Mouse (Mus musculus): ENCODE data around the gene Smtn.

Smtn gene

DNA sequence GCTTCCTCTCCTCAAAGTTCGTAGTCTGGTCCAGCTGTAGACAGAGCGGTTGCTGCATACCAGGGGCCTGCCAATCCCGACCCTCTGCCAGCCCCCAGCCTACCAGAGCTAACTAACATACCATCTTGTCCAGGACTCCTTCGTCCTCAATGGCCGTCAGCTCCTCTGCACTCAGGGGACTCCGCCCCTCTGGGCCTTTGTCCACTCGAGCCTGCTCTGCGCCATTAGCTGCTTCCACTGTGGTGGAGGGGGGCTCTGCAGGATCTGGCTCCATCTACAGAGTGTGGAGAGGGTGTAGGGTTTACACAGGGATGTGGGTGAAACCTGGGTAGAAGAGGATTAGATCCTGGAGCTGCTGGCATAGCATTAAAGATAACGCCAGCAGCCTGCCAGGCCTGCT is 14.2 kb downstream of the Smtn start:
- no peak for DNase-seq

DNA sequence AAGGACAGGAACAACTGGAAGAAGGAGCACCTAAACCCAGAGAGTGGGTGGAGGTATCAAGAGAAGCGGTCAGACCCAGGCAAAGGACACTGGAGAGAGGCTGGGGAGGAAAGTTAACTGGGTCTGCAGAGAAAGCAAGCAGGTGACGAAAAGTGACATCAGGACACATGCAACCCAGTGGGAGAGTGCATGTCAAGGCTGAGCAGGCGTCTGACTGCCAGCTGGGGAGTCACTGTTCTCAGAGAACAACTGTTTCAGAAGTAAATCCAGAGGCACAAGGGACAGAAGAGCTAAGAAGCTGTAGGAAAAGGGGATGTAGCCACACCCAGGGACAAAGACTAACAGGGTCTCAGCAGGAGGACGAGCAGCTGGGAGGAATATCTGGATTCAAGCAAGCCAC is 14.9 kb downstream of the Smtn start:
- no peak for DNase-seq

DNA sequence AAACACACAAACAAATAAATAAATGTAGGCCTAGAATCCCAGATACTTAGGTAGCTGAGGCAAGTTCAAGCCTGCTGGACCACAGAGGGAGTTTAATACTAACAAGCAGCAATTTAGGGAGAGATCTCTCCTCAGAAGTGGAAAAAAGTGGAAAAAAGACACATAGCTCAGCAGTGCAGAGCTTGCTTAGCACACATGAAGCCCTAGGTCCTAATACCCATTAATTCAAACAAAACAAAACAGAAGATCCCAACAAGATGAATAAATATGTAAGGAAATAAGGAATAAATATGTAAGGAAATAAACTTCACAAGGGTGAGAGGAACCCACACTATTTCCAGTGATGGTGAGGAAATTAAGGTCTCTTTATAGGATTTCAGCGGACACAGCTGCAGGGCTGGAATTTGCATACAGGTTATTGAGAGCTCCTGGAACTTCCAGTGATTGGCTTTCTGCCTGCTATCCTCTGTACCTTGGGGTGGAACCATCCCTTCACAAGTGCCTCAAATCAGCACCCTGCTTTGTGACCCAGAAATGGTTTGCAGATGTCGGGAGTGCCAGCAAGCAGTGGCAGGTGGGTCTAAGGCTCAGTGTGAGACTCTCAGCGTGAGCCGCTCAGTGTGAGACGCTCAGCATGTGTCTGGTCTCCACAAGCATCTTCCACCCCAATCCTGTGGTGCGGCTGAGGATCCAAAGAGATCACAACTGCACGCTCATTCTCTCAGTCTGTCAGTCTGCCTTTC is 16.4 kb downstream of the Smtn start:
- DNase-seq, result no peak

DNA sequence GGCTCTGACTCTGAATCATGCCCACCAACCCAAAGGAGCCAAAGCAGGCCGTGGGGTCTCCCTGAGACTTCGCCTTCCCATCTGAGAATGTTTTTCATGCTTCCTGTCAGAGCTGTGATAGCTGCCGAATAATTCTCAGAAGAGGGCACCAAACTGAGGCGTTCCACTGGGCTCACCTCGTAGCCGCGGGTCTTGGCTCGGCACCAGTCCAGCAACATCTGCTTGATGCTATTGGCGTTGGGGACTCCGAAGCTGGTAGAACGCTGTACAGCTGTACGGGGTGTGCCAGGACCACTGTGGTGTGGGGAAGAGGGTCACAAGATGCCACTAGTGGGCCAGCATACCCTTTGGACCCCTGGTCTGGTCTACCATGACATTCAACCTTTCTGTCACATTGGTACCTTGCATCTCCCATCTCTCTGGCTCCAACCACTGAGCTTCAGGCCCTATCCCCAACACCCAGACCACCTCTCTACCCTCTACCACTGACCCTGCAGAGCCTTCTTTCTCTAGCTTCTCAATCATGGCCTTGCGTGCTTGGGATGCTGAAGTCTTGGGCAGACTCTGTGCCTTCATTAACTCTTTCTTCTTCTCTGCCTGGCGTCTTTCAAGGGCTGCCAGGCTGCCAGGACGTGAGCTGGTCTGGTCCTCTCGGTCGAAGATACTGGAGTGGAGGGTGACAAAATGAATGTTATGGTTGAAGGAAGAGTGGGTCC is 18.0 kb downstream of the Smtn start:
- DNase-seq, result no peak

DNA sequence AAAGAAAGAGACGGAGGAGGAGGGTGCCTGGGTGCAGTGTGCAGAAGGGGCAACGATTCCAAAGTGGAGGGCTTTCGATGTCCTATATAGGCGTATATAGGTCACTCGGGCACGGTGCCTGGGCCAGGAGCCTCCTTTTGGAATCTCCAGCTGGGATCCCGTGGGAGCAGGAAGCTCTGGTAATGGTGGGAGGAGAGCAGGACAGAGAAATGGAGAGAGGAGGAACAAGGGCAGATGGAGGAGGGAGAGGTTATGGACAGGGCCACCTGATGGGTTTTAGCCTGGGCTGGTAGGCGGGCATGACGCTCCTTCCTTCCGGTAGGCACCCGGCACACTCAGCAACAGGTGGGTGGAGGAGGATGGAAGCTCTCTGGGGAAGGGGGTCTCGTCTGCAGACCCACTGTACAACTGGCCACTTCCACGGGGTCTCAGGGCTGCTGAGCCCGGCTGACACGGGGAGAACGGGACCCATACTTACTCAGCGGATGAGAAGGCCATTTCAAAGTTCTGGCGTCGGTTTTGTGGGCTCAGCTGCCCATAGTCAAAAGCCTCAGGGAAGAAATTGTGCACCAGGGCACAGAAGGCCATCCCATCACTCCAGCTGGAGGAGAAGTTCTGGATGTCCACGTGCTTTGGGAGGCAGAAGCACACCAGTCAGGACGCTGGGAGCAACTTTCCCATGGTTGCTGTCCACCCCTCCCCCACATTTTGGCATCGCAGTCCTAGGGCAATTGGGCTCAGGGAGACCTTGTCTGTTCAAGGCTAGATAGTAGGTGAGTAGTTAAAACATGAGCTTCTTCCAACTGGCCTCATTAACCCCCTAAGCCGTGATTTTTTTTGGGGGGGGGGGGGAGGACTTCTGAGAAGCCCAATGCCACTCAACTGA is 18.8 kb downstream of the Smtn start:
- DNase-seq, result no peak

DNA sequence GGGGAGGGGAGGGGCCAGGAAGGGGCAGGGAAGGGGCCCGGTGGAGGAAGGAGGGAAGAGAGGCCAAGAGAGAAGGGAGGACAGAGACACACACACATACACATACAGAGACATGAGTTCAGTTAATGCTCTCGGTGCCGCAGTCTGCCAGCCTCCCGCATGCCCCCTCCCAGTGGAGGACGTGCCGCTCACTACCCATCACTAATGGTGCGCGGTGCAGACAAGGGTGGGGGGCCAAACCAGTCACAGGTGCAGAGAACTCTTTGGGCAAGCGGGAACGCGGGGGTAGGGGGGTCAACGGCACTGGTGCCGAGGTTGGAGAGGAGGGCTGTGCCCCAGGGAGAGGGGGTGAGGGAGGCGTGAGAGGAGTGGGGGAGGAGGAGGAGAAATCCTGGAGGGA is 19.5 kb downstream of the Smtn start:
- no peak for DNase-seq

DNA sequence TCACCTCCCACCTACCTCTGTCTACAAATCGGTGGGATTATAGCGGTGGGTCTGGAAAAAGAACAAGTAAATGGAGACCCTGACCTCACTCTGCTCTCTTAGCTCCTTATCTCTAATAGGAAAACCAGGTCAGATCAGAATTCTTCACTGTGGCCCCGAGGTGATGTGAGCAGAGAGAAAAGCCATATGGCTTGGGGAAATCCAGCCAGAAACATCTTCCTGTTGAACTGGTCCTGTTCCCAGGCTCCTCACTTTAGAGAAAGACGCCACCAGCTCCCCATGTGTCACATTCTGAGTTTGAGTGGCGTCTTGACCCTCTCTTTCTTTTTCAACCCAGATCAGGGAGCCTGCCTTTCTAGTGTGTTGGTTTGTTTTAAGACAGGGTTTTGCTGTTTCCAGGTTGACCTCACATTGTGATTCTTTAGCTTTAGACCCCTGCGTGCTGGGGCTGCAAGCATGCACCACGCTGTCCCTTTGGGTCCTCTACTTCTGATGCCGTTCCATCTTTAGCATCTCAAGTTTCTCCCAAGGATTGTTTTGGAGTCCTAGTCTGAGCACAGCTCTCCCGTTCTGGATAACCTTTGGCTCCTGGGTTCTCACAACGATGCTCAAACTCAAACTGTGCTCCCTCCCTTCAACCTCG is 20.5 kb downstream of the Smtn start:
- no peak for DNase-seq

DNA sequence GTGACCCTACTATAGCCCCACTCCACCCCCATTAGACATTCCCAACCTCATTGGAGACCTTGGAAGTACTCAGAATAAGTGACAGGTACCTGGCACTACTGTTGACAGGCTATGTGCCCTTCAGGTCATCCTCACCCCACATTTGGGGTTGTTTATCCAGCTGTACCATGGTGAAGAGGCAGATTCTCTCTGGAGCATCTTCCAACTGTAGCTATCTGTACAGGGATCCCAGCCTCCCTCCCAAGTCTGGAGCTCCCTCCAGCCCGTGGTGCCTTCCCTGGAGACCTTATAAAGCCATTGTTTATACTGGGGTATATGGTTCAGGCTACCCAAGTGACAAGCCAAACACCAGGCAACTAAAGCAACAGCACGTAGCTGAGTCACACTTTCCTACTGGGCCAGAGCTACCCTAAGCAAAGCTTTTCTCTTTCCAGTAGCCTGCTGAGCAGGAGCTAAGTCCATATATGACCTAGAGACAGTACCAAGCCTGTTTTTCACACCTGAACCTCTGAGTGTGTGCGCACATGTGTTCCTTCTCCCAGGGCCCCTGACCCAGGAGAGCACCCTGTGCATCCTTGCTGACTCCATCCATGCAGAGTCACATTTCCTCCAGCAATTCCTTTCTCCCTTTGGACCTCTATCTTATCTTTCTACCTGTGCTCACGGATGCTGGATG is 21.2 kb downstream of the Smtn start:
- no peak for DNase-seq

DNA sequence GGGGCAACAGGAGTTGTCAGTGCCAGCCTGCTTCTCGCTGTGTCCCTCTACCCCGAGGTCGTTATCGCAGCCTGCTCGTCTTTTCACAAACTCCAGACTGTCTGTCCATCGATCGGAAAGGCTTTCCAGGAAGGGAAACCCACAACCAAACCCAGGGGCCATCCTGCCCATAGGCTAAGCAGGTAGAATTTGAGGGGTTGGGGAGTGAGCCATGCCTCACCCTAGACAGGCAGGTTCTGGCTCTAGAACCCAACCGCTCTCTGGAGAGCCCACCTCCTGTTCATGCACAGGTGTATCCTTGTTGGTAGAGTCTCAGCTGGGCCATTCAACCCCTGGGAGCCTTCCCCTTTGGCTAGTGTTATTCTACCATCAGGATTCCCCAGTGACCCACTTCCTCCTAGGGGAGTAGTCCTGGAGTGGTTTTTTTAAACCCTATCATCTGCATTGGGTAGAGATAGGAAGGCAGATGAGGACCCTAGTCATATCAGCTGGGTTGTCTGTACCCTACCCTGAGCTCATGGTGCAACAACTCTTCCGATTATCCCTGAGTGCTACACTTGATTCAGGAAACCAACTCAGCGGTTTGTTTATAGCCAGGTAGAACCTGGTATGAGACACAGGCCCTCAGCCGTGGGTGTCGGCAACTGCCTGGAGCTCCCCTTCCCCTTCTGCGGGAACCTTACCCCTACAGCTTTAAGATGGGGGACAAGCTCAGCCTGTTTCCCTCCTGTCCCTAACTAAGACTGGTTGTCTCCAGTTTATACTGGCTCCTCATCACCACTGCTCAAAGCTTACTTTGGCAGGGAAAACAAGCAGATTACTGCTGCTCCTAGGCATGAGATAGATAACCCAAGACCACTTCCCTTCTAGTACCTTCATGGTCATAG is 22.3 kb downstream of the Smtn start:
- DNase-seq, result no peak

DNA sequence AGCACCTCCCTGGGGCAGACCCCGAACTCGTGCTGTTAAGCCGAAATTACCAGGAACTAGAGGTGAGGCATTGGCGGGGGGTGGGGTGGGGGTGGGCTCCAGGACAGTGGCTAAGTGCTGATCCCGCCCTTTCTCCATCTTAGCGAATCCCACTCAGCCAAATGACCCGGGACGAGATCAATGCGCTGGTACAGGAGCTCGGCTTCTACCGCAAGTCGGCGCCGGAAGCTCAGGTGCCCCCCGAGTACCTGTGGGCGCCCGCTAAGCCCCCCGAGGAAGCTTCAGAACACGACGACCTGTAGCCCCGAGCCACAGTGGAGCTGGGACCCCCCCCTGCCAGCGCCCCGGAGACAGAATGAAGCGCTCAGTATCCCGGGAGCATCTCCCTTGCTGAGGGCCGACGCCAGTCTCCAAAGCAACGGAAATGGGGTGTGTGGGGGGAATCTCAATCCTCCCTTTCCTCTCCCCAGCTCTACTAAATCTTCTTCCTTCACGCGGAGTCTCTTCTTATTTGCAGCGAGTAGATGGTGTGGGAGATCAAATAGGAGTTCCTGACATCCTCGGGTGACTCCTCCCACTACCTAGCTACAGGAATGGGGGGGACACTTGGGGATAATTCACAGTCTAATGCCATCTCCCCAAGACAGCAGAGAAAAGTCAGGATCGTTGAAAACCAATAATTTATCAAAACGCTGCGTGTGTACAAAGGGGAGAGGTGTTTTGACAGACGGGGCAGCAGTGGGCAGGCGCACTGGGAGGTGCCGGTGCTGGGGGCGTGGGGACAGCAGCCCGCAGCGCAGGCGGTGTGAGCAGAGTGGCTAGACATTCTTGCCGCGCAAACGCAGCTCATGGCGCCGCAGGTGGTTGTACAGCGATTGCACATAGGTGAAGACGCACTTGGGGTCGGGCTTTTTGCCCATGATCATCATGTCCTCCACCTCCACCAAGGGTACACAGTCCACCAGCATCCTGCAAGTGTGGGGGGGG is 23.3 kb downstream of the Smtn start:
- peak; percentile 20 to 34 for DNase-seq

DNA sequence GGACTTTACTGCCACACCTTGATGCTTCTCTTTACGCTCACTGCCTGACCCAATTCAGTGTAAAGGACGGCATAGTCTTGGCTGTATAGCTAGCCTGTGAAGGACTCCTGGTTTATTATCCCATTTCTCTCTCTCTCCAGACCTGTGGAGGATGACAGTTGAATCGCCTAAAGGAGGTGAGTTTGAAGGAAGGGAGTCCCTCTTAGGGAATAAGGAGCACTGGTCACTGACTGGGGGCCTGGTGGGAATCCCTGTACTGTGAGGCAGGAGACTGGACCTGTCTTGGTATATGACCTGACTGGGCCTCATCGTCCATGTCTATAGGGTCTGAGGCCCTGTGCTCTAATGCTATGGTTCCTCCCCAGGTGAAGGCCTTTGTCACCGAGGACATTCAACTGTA is 24.3 kb downstream of the Smtn start:
- DNase-seq, result no peak

DNA sequence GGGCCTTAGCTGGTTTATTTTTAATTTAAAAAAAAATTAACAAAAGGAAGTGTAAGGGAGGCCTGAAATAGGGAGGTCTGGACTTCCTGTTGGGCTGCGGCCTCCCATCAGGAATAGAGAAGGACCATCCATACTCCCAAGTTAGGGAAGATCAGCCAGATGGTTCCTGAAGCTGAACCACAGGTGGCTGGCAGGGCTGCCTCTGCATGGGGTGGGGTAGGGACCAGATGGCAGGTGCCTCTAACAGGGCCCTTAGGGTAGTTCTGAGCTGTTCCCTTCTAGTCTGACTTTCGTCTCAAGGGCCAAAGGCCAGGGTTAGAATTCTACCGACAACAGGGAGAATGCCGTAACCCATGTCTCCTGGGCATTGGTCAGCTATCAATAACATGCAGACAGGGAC is 24.8 kb downstream of the Smtn start:
- no peak for DNase-seq

DNA sequence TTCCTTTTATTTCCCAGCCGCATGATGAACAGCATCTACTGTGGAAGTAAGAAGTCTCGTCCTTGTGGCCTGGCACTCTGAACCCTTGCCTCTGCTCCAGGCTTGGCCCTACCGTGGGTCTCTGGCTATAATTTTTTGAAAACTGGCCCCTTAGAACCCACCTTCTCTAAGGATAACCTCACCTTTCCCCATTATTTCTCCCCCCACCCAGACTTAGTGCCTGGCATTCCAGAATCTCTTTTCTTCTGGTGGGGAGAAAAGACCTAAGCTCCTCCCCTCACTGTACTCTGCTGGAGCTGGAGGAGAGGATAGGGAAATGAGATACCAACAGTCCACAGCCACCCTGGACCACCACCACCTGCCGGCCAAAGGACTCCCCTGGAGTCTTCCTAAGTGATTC is 25.2 kb downstream of the Smtn start:
- DNase-seq, result no peak

DNA sequence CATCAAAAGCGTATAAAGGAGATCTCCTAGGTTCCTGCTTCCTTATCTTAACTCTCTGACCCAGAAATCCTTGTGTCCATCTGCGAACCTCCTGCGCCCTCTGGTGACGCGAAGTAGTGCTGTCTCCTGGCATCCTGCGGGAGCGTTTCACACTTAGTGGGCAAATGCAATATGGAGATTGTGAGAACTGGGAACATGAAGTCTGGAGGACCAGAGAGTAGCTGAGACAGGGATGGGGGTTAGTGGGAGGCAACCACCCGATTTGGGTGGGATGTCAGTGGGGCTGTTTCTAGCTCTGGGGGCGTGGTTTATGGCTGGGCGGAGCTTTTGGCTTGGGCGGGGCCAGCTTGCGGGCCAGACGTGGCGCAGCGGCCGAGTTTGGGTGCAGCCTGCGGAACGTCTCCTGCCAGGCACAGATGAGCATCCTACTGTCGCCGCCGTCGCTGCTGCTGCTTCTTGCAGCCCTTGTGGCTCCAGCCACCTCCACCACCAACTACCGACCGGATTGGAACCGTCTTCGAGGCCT is 25.8 kb downstream of the Smtn start, which contains the start of gene Selenom:
Gene Selenom, plus strand, starts transcription at position 156 of the 526 bp plus-strand sequence.
- DNase-seq, result peak; percentile 80 to 81

DNA sequence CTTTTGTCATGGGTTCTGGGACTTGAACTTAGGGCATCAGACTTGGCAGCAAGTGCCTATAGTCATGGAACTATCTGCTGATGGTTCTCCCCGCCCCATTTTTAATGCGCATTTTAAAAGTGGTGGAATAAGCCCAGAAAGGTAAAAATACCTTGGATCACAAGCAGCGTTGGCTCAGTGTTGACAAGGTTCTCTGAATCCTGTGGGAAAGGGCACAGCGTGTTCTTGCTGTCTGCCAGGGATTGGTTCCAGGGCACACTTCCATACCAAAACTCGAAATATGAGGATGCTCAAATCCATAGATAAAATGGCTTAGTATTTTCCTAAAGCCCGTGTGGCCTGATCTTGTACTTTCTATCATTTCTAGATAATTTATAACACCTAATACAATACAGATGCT is 27.1 kb downstream of the Smtn start:
- DNase-seq, result no peak

DNA sequence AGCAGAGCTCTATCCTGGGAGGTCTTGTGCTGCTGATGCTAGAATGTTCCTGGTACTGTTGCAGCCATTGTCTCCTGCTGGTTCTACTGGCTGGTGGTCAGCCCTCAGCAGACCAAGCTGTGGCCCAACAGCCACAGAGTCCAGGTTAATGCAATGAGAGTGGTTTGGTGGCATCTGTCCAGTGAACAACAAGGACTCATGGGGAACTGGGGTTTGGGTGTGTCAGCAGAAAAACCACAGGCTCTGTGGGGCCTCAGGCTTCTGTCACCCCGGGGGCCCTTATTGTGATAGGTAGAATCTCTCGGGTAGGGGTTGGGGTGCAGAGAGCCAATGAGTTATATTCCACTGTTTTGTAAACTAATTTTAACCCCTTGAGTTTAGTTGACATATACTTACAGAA is 30.1 kb downstream of the Smtn start:
- DNase-seq, result no peak

DNA sequence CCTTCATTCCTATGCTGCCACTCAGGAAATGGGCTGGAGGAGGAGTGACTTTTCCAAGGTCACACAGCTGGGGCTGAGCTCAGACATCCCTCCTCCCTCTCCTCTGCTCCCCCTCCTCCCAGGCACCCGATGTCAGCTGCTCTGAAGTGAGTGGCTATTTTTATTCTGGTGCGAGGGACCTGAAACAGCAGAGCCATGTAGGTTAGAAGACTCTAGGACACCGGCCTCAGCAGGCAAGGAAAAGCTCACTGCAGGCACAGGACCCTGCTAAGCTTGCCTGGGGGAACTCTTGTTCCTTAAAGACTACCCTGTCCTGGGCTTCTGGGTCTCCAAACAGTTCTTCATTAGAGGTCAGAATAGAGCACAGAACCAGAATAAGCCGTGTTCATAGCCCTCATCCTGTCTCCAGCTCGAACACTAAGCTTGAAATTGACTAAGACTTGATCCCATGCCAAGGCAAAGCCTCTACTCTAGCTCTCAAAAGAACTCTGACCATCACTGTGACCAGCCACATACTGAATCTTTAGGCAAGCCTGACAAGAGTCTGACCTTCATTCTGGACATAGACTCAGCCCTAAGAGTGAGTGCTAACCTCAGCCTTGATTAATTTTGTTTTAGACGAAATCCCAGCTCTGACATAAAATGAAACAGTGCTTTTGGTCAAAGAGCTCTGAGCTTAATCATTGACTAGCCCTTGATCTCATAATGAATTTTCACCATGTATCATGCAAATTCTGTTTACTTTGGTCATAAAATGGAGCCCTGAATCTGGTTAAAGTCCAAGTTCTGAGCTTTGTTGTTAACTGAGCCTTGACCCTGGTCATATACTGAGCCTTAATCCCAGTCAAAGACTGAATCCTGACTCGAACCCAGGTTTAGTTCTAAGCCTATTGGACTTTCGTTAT is 31.0 kb downstream of the Smtn start:
- no peak for DNase-seq

DNA sequence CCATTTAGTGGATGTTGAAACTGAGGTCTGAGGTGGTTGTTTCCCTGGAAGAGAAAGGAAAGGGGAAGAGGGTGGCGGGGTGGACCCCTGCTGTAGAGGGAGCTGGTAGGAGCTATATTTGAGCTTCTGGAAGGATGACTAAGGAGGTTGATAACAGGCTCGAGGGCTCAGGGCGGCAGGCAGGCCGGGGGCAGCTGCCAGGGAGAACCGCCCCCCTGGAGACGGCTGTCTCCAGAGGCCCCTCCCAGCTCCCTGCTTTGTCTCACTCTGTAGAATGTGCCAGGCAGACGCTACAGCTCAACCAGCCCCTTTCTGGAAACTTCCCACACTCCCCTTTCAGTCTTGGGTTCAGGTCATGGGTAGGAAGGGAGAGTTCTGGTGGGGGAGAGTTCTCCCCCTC is 32.2 kb downstream of the Smtn start:
- DNase-seq, result no peak
